Mouse (Mus musculus): ENCODE measurements at regions not wholly inside any gene's neighbourhood (a gene's known extent, or its start where the extent isn't known, plus 50 kb on each side); places are given as distances from the start of the nearest gene placed in this dataset.

DNA sequence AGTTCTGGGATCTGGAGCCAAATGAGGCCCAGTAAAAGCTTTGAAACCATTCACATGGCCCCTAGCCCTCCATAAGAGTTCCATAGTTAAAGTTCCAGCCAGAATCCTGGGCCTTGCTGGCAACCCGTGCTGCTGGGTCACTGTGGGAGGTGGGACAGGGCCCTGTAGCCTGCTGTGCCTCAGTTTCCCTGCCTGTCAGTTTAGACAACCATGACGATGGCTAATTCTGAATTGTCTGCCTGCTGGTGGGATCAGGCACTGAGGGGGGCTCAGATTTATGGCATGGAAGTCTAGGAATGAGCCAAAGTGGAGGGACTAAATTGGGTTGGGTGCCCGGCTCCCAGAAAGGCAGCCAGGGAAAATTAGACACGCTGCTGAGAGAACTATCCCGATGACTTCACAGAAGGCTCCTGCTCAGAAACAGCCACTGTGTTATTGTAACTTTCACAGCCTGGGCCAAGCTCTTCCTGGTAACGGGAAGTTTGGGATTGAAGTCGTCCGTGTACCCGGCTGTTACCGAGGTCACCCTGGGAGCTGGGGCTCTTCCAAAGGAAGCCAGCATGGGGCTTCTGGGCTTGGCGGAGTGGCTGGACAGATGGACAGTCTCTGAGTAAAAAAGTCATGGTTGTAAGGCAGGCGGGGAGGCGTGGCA is 110.2 kb downstream of the Zfp36l1 start:
- TF ChIP-seq CTCF (IDR thresholded peaks at IDR 0.05; ENCODE audit: control insufficient read depth, insufficient read depth, low read length) (no peak), POLR2A (IDR thresholded peaks at IDR 0.05; ENCODE audit: borderline replicate concordance, control insufficient read depth, low read depth, low read length) (no peak)

Measured in bone marrow, adult 2 months (tissue).